Mouse (Mus musculus): ENCODE results near the gene Cspg4.
"Not testable (repeated sequence)": the region's sequence is repeated elsewhere in the genome, so short reads cannot be mapped to it uniquely, and the experiment has no call there.

The Cspg4 gene

GRCm38 (mm10) chr9:56891517-56892011 lies 26.7 kb downstream of the Cspg4 start:
- DNase-seq (ENCODE audit: low spot score), result peak; percentile 86

GRCm38 (mm10) chr9:56892111-56892510 lies 27.3 kb downstream of the Cspg4 start:
- no peak for DNase-seq (ENCODE audit: low spot score)

GRCm38 (mm10) chr9:56893313-56893712 lies 28.5 kb downstream of the Cspg4 start:
- DNase-seq (ENCODE audit: low spot score), result no peak

DNA sequence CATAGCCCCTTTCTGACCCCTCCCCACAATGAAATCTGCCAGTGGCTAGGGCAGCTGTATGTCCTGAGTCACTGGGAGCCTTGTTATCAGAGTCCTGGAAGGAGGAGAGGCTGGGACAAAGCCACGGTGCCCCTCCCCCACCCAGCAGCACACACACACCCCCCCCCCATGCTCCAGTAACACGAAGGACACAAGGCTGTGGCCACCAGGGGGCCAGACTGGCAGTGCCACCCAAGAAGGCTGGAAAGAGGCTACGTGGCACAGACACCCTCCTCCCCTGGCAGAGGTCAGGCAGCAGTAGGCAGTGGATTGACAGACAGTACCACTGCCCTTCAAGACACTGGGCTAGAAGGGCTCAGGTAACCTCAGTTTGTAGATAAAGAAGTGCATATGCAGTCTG lies 29.2 kb downstream of the Cspg4 start:
- peak; percentile 52 for DNase-seq (ENCODE audit: low spot score)

DNA sequence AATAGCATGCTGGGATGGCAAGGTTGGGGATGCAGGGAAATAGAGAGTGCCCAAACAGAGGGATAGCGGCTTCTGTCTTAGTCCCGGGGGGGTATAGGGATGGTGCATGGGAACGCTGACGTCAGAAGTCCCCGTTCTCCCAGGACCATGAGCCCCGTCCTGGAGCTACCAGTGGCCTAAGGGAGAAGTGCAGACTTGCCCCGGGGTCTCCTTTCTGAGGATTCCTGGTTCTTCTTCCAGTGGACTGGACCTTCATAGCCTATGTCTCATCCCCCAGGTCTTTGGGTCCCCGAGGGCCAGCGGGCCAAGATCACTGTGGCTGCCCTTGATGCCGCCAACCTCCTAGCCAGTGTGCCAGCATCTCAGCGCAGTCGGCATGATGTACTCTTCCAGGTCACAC lies 31.9 kb downstream of the Cspg4 start:
- no peak for DNase-seq (ENCODE audit: low spot score)

GRCm38 (mm10) chr9:56899409-56899808 lies 34.6 kb downstream of the Cspg4 start:
- DNase-seq (ENCODE audit: low spot score), result no peak

DNA sequence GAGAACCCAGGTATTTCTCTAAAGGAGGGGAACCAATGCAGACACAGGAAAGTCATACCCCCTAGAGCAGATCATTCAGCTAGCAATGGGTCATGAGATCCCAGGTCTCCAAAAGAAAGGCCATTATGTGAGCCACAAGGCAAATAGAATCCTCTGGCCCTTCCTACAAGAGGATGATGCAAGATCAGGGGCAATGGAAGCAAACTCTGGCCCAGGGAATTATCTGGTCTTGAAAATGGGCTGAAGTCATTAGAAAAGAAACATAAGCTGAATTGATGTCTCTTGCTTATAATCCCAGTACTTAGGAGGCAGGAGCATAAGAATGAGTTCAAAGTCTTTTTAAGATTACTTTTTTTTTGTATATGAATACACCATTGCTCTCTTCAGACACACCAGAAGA lies 35.2 kb downstream of the Cspg4 start:
- no peak for DNase-seq (ENCODE audit: low spot score)

DNA sequence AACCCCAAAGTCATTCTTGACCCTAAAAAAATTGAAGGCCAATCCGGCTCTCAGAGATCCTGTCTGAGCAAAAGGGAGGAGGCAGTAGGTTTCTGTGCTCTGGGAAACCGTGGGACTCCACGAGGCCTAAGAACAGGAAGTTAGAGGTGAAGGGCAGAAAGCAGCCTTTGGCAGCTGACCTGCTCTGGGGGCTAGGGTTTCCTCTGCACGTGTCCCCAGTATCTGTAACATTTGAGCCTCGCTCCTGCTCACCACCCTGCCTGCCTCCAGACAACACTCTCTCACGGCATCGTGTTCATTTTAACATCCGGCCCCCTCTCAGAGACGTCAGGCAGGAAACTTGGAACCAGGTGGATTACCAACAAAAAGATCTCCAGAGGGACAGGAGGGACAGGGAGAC lies 35.7 kb downstream of the Cspg4 start:
- no peak for DNase-seq (ENCODE audit: low spot score)

DNA sequence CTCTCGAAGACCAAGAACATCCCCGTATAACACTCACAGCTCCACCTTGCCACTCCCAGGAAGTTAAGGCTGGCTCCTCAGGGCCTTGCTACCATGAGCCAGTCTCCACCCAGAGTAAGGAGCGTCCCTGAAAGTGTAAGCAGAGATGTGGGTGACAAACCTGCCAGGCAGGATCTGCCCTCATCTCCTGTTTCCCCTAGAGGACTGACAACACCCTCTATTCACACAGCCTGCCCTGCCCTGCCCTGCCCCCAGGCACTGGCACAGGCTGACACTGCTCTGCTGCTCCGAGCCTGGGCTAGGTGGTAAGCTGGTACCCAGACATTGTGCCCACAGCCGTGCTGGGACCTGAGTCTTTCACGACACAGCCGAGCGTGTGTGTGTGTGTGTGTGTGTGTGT lies 36.4 kb downstream of the Cspg4 start:
- peak; percentile 55 for DNase-seq (ENCODE audit: low spot score)

DNA sequence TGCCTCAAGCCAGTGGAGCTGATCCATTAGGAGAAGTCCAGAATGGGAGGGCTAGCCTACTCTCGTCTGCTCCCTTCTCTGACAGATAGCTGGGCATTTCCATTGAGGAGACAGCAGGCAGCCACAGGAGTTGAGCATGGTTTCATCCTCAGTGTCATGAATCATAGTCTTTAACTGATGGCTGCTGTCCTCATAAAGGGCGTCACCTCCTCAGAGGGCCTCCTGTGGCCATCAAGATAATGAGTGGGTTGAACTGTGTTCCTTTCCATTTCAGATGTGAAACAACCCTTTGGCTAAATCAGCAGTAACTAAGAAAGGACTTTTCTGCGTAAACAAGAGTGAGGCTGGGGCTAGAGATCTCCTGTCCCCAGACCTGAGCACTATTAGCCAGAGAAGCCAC lies 38.8 kb downstream of the Cspg4 start:
- DNase-seq (ENCODE audit: low spot score), result no peak

DNA sequence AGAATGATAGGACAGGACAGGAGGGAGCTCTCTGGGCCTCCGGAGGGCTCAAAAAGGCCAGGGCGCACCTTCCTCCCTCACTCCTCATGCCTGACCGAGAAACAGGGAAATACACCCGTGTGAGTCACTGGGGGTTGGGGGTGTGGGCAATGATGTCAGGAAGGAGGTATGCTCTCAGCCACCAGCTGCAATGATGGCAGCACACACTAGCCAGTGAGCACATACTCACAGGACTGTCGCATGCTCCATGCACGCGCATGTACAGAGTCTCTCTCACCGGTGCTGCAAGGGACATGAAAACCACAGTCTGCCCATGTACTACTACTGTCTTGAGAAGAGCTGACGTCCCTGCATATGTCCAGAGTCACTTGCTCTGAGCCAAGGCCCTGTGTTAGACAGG lies 42.7 kb downstream of the Cspg4 start:
- no peak for DNase-seq (ENCODE audit: low spot score)

DNA sequence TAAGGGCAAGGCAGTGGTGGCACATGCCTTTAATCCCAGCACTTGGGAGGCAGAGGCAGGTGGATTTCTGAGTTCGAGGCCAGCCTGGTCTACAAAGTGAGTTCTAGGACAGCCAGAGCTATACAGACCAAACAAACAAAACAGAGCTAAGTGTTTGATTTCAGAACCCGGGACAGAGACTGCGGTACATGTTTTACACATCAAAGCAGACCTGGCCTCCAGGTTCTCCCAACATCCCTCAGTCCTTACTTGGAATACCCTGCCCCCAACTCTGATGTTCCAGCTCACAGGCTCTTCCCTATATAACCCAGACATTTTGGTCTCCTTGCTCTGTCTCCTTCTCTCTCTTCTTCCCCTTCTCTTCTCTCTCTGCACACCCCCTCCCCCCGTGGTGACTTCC lies 45.2 kb downstream of the Cspg4 start:
- not testable (repeated sequence) for DNase-seq (ENCODE audit: low spot score)

GRCm38 (mm10) chr9:56911017-56911416 lies 46.2 kb downstream of the Cspg4 start:
- no peak for DNase-seq (ENCODE audit: low spot score)

DNA sequence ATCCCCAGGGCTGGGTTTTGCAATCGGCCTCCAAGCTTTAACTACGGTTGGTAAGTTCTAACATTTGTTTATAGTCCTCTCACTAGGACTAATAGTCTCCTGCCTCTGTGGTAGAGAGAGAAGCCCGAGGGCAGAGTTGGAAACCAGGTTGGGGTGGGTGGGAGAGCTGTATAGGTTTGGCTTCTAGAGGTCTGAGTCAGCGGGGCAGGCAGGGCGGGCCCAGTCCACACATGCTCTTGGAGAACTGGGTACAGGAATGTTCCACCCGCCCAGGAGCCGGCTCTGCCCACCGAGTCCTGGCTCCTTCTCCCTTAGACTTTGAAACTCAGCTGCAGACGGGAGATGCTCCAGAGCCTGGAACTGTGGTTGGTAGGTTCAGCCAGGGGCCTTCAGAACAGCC lies 49.2 kb downstream of the Cspg4 start:
- DNase-seq (ENCODE audit: low spot score), result no peak

DNA sequence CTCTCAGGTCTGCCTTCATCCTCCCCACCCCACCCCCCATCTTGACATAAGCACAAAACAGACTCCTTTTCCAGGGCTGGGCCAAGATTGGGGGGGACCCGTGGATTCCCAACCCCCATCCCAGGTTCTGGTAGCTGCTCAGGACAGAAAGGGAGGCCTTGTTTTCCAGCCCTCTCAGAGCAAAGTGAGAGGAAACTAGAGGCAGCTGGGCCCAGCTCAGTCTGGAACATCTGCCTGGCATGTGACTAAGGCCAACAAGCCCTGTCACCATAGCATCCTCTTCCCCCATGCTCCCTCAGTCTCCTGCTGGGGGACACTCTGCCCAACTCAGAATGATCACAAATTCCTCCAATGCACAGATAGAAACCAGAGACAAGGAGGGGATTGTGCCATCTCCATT lies 50.3 kb downstream of the Cspg4 start:
- DNase-seq (ENCODE audit: low spot score), result no peak

DNA sequence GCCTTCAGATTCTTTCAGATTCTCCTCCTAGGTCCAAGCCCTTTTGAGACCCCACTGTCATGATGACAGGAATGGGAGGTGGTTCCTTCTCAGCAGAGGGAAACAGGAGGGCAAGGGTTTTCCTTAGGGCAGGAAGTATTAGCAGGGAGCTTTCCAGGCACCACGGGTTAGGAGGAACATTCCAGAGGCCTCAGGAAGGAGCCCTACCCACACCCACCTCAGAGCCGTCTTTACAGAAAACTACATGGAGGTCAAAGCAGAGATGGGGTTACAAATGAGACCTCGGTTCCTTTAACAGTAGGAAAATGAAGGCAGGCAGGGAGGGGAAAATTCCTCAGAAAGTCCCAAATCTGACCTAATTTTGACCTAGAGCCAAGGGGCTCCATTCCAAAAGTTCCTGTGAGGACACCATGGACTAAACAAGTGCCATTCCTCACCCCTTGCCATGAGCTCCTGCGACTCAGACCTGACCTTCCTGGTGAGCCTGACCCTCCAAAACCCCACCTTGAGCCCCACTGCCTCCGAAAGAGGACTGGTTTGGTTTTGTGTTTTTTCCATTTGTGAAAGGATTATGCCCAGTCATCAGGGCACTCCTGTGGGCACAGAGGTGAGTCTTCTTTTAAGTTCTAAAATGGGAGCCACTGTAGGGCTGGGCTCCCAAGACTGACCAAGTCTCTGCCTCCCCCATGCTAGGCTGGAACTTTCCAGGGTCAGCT lies 51.0 kb downstream of the Cspg4 start:
- no peak for DNase-seq (ENCODE audit: low spot score)

- DNase-seq (ENCODE audit: low spot score), result no peak
Measured at GRCm38 (mm10) chr9:56917131-56917530, 52.3 kb downstream of the Cspg4 start.

- DNase-seq (ENCODE audit: low spot score), result no peak
Measured at GRCm38 (mm10) chr9:56918466-56918865, 53.6 kb downstream of the Cspg4 start.

- DNase-seq (ENCODE audit: low spot score), result no peak
Measured at GRCm38 (mm10) chr9:56922746-56923145, 57.9 kb downstream of the Cspg4 start.

GRCm38 (mm10) chr9:56923841-56924650 lies 59.2 kb downstream of the Cspg4 start:
- no peak for DNase-seq (ENCODE audit: low spot score)

DNA sequence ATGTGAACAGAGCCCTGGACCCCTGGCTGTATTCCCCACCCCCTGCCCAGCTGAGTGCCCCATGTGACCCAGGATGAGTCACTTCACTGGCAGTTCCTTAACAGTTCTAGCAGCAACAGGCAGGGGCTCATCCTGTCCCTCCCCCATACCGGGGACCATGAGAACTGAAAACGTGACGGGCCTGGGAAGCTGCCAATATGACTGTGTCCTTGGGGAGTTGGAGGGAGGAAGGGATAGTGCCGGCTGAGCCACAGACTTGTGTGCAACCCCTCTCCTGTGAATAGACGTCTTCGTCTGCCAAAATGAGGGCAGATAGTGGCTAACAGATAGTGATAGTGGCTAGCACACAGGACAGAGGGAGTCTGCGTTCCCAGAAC lies 59.8 kb downstream of the Cspg4 start:
- peak; percentile 73 for DNase-seq (ENCODE audit: low spot score)

DNA sequence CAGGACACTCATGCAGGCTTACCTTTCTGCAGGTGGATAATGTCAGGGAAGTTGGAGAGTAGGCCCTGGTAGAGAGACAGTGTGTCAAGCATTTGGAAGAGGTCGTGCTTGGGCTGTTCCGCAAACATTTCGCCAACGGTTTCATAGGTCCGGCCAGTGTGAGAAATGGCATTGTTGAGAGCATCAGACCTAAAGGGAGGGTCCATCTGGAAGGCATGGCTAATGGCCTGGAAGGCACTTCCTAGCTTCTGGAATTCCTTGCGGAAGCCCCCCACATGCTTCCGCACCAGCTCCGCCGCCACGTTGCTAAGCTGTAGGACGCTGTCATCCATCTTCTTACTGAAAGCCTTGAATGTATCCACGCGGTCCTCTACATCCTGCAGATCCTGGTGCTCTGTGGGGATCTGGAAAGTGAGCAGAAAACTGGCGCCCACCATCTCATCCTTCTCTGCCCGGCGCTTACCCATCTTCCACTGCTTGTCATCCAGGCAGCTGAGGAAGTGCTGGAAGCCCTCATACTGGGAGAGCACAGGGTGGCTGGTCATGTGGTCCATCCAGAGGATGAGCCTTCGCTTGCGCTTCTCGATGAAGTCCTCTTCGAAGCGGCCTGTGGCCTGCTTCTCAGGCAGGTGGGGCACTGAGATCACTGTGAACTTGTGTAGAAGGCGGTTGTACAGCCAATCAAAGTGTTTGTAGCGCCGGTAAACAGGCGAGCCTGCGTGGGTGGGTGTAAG lies 60.6 kb downstream of the Cspg4 start:
- DNase-seq (ENCODE audit: low spot score), result no peak

DNA sequence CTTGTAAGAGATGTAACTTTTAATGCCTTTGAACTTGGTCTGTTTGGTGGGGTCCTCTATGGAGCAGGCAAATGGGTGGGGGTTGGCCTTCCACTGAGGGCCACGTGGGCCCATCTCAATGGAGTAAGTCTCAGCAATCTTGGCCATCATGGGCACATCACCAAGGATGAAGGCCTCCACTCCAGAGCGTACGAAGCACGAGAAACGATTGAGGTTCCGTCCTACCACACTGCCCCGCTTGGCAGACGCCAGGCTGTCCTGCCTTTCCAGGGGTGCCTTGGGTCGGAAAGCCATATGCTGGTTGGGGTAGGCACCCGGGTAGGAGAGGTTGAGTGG lies 61.2 kb downstream of the Cspg4 start:
- no peak for DNase-seq (ENCODE audit: low spot score)

Measured in layer of hippocampus, adult 11-12 months (tissue).